Mouse (Mus musculus): ENCODE measurements around the gene Gamt. TPM values are rescaled to one million over a fixed set of nuclear protein-coding genes. Genes with fewer than 3 reads are reported as not detected.

The Gamt gene
- 13.1 and 55.2 TPM in 2 replicates for polyA plus RNA-seq (2012; rRNA removed)

DNA sequence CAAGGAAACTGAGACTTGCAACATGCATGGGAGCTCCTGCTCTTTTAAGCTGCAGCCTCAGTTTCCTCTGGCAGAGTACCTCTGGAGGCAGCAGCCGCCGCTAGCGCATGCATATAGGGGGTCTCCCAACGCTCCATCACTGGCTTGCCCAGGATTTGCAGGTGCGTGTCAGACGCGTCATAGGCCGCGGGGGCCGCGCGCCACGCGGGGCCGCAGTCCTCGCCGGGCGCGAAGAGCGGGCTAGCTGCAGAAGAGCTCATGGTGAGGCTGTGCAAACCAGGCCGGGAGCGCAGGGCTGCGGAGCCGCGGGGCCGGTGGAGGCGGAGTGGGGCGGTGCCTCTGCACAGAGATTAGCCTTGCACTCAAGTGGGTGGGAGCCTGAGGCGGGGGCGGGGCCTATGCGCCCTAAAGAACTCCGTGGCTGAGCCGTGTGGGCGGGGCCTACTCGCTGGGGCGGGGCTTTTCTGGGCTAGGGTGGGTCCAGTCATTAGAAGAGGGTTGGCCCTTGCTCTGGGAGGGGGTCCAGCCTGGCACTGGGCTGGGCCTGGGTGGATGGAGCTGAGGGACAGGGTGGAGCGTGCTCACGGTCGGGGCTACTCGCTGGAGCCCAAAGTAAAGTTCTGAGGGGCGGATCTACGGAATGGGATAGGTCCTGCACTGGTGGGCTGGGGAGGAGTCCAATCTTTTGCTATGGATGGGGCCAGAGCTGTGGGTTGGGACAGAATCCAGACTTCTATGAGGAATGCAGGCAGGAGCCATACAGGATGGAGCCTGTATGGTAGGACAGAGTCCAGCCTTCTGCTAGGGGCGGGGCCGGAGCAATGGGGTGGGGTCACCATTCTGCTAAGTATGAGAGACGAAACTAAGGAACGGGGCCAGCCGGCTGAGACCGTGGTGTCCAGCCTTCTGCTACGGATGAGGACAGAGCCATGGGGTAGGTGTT lies at the start of gene Gamt, which contains the start of gene Dazap1:
Gene Gamt, minus strand, starts transcription at position 371 of the 943 bp plus-strand sequence.
Gene Dazap1, plus strand, starts transcription at position 845 of the 943 bp plus-strand sequence.
- under 1% methylated on average over 49 of the region's 49 CpGs for WGBS
- Histone ChIP-seq H3K27me3 (ENCODE audit: control insufficient read depth, insufficient read depth, low read length) (no peaks in the 10 kb centered on the region), H3K4me1 (ENCODE audit: control insufficient read depth, insufficient read depth, insufficient read length, low read length) (peaks cover 21% of the 10 kb centered on the region), H3K36me3 (ENCODE audit: control insufficient read depth, insufficient read depth, low read length) (peaks cover 15% of the 10 kb centered on the region), H3K4me3 (ENCODE audit: low read depth, low read length) (peak within 1 kb of the TSS; percentile 66), H3K27ac (ENCODE audit: insufficient read depth, low read depth, low read length) (peak within 1 kb of the TSS; percentile 99)
- TF ChIP-seq POLR2A (IDR thresholded peaks at IDR 0.05; ENCODE audit: low read depth, low read length) (peak; percentile 24), CTCF (IDR thresholded peaks at IDR 0.05; ENCODE audit: extremely low read depth, insufficient read length, insufficient replicate concordance, low read depth, low read length) (no peak)

DNA sequence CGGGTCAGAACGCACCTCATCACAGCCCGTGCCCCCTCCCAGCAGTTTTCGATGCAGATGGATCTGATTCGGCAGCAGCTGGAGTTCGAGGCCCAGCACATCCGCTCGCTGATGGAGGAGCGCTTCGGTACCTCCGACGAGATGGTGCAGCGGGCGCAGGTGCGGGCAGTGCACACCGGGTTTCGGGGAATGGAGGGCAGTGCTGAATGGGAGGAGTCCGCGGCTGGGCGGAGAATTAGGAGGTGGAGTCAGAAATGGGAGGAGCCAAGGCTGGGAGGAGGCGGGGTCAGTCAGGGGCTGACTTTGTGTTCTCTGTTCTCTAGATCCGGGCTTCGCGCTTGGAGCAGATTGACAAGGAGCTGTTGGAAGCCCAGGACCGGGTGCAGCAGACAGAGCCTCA lies 44.0 kb upstream of the Gamt start:
- peak overlapping the region; percentile 43 for H3K4me3 ChIP-seq (ENCODE audit: low read depth, low read length)
- no peaks in the 10 kb centered on the region; the same call in 1 of the 2 replicates for H3K4me1 ChIP-seq (ENCODE audit: control insufficient read depth, insufficient read depth, insufficient read length, low read length)
- 11% methylated on average over 25 of the region's 25 CpGs for WGBS
- H3K36me3 ChIP-seq (ENCODE audit: control insufficient read depth, insufficient read depth, low read length): no peaks in the 10 kb centered on the region
- H3K27me3 ChIP-seq (ENCODE audit: control insufficient read depth, insufficient read depth, low read length): peaks cover 27% of the 10 kb centered on the region
- TF ChIP-seq CTCF (IDR thresholded peaks at IDR 0.05; ENCODE audit: extremely low read depth, insufficient read length, insufficient replicate concordance, low read depth, low read length) (no peak), POLR2A (IDR thresholded peaks at IDR 0.05; ENCODE audit: low read depth, low read length) (no peak)
- H3K27ac ChIP-seq (ENCODE audit: insufficient read depth, low read depth, low read length): no peak overlapping the region

DNA sequence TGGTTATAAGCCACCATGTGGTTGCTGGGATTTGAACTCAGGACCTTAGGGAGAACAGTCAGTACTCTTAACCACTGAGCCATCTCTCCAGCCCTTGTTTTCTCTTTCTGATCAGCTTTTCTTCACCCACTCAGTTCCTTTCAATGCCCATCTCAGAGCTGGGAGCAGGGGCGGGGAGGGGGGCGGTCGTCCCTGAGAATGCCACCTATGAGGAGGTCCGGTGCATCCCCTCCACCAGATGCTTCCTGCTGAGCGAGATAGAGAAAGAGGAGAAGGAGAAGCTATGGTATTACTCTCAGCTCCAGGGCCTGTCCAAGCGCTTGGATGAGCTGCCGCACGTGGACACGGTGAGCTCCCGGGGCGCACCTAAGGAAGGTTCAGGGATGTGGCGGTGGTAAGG lies 43.6 kb upstream of the Gamt start:
- Histone ChIP-seq H3K4me3 (ENCODE audit: low read depth, low read length) (peak overlapping the region; percentile 43), H3K27me3 (ENCODE audit: control insufficient read depth, insufficient read depth, low read length) (peaks cover 30% of the 10 kb centered on the region), H3K27ac (ENCODE audit: insufficient read depth, low read depth, low read length) (no peak overlapping the region), H3K4me1 (ENCODE audit: control insufficient read depth, insufficient read depth, insufficient read length, low read length) (no peaks in the 10 kb centered on the region; the same call in 1 of the 2 replicates), H3K36me3 (ENCODE audit: control insufficient read depth, insufficient read depth, low read length) (no peaks in the 10 kb centered on the region)
- TF ChIP-seq POLR2A (IDR thresholded peaks at IDR 0.05; ENCODE audit: low read depth, low read length): no peak
- TF ChIP-seq CTCF (IDR thresholded peaks at IDR 0.05; ENCODE audit: extremely low read depth, insufficient read length, insufficient replicate concordance, low read depth, low read length): no peak
- 24% methylated on average over 12 of the region's 12 CpGs for WGBS

DNA sequence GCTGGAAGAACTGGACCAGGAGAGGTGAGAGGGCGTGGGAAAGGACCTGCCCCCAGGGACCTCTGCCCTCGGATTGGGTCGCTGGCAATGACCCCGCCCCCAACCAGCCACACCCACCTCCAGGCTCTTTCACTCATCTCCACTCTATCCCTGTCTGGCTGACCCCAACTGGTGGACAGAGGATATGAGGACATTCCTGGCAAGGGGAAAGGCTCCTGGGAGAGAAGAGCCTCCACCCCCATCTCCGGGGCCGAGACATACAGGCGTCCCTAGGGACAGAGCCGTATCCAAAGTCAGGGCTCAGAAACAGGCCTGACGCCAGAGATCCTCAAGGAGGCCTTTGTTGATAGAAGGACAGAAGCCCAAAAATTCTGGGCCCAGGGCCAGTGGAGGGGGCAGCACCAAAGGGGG lies 41.7 kb upstream of the Gamt start:
- TF ChIP-seq CTCF (IDR thresholded peaks at IDR 0.05; ENCODE audit: extremely low read depth, insufficient read length, insufficient replicate concordance, low read depth, low read length): no peak
- TF ChIP-seq POLR2A (IDR thresholded peaks at IDR 0.05; ENCODE audit: low read depth, low read length): no peak
- Histone ChIP-seq H3K27ac (ENCODE audit: insufficient read depth, low read depth, low read length) (no peak overlapping the region), H3K4me3 (ENCODE audit: low read depth, low read length) (no peak overlapping the region), H3K27me3 (ENCODE audit: control insufficient read depth, insufficient read depth, low read length) (peaks cover 48% of the 10 kb centered on the region), H3K4me1 (ENCODE audit: control insufficient read depth, insufficient read depth, insufficient read length, low read length) (no peaks in the 10 kb centered on the region; the same call in 1 of the 2 replicates), H3K36me3 (ENCODE audit: control insufficient read depth, insufficient read depth, low read length) (no peaks in the 10 kb centered on the region)
- 11% methylated on average over 9 of the region's 9 CpGs for WGBS

DNA sequence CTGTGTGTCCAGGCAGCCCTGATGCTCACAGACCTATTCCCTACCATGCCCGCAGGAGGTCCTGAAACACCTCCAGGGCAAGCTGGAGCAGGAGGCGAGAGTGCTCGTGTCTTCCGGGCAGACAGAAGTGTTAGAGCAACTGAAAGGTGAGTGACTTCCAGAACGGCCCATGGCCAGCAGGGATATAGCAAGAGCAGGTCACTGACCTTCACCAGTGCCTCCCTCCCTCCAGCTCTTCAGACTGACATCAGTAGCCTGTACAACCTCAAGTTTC lies 41.2 kb upstream of the Gamt start:
- Histone ChIP-seq H3K27me3 (ENCODE audit: control insufficient read depth, insufficient read depth, low read length) (peaks cover 48% of the 10 kb centered on the region), H3K27ac (ENCODE audit: insufficient read depth, low read depth, low read length) (no peak overlapping the region), H3K36me3 (ENCODE audit: control insufficient read depth, insufficient read depth, low read length) (no peaks in the 10 kb centered on the region), H3K4me1 (ENCODE audit: control insufficient read depth, insufficient read depth, insufficient read length, low read length) (no peaks in the 10 kb centered on the region; the same call in 1 of the 2 replicates), H3K4me3 (ENCODE audit: low read depth, low read length) (no peak overlapping the region)
- TF ChIP-seq POLR2A (IDR thresholded peaks at IDR 0.05; ENCODE audit: low read depth, low read length) (no peak), CTCF (IDR thresholded peaks at IDR 0.05; ENCODE audit: extremely low read depth, insufficient read length, insufficient replicate concordance, low read depth, low read length) (no peak)
- 55% methylated on average over 5 of the region's 5 CpGs for WGBS

DNA sequence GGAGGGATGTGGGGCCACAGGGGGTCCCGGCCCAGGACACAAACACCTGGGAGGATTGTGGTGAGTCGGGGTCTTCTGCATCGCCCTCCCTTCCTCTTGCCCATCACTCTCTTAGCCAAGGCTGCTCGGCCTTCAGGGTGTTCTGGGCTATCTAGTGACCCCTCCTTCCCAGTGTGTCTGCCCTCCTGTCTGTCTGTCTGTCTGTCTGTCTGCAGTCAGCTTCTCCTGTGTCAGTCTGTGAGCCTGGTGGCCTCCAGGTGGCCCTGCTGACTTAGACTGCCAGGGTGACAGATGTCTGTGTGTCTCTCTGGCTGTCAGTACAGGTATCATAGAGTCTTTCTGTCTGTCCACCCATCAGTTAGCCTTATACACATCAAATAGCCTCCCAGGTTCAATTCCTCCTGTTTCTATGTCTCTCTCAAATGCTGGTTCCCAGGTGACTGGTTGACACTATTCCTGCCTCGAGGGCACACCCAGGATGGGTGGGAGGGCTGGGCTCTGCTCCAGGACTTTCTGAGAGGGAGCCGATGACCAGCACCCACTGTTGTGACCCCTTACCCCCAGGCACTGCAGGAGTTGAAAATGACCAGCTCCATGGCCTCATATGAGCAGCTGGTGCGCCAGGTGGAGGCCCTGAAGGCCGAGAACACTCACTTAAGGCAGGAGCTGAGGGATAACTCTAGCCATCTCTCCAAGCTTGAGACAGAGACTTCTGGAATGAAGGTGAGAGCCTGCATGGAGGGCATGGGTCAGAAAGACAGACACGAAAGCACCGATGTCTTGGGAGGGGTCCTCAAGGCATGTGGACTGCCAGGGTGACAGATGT lies 40.7 kb upstream of the Gamt start:
- 70% methylated on average over 10 of the region's 10 CpGs for WGBS
- TF ChIP-seq CTCF (IDR thresholded peaks at IDR 0.05; ENCODE audit: extremely low read depth, insufficient read length, insufficient replicate concordance, low read depth, low read length) (no peak), POLR2A (IDR thresholded peaks at IDR 0.05; ENCODE audit: low read depth, low read length) (no peak)
- H3K27me3 ChIP-seq (ENCODE audit: control insufficient read depth, insufficient read depth, low read length): peaks cover 48% of the 10 kb centered on the region
- H3K36me3 ChIP-seq (ENCODE audit: control insufficient read depth, insufficient read depth, low read length): no peaks in the 10 kb centered on the region
- H3K4me3 ChIP-seq (ENCODE audit: low read depth, low read length): no peak overlapping the region
- no peak overlapping the region for H3K27ac ChIP-seq (ENCODE audit: insufficient read depth, low read depth, low read length)
- no peaks in the 10 kb centered on the region; the same call in 1 of the 2 replicates for H3K4me1 ChIP-seq (ENCODE audit: control insufficient read depth, insufficient read depth, insufficient read length, low read length)
